Mouse (Mus musculus) MEL (cell line): Measurements from ENCODE around the gene Gtf2b. TPM values are rescaled to one million over a fixed set of nuclear protein-coding genes. Genes with fewer than 3 reads are reported as not detected.
A peak's percentile ranks its signal among the peaks of the same experiment; 100 is the strongest.

Experiments used
- DNase-seq: peaks from one replicate; pipeline ENCODE4 v3.0.0; 2011; ENCODE audit warnings: low read depth, low spot score
- H3K27ac ChIP-seq: 2 replicates; pipeline ENCODE4 v1.5.1; 2012; ENCODE audit warnings: low read depth, mild to moderate bottlenecking, control low read depth, low read length, moderate library complexity; ENCODE audit not compliant: control insufficient read depth
- H3K27me3 ChIP-seq, 2 experiments: fragments of 150-350 bp in 1 of 2; sonication (generic) in 1 of 2; 2 replicates each; pipeline ENCODE4 v1.6.1; 2012; ENCODE audit warnings: low read length in 2 of 2, mild to moderate bottlenecking in 2 of 2, improper control_type of control experiment in 1 of 2, moderate library complexity in 1 of 2; ENCODE audit not compliant: insufficient read depth in 2 of 2, control insufficient read depth in 1 of 2
- H3K36me3 ChIP-seq, 2 experiments: 2 replicates each; pipeline ENCODE4 v1.6.1; 2012 to 2014; ENCODE audit warnings: low read length in 2 of 2, improper control_type of control experiment in 1 of 2, inconsistent platforms in 1 of 2, mild to moderate bottlenecking in 1 of 2; ENCODE audit not compliant: insufficient read depth in 2 of 2, control insufficient read depth in 1 of 2
- H3K4me1 ChIP-seq, 2 experiments: fragments of 150-350 bp in 1 of 2; sonication (generic) in 1 of 2; 2 replicates each; pipeline ENCODE4 v1.6.1; 2012; ENCODE audit warnings: low read length in 2 of 2, improper control_type of control experiment in 1 of 2, mild to moderate bottlenecking in 1 of 2; ENCODE audit not compliant: insufficient read depth in 2 of 2, control insufficient read depth in 1 of 2
- H3K4me3 ChIP-seq, 2 experiments: fragments of 150-350 bp in 1 of 2; sonication (generic) in 1 of 2; 2 replicates each; pipeline ENCODE4 v1.5.1; 2012; ENCODE audit warnings: low read depth in 2 of 2, low read length in 2 of 2, mild to moderate bottlenecking in 2 of 2, moderate library complexity in 2 of 2, control low read depth in 1 of 2, improper control_type of control experiment in 1 of 2; ENCODE audit not compliant: control insufficient read depth in 1 of 2, insufficient read depth in 1 of 2
- H3K79me2 ChIP-seq: 2 replicates; pipeline ENCODE4 v1.6.1; 2012; ENCODE audit warnings: mild to moderate bottlenecking, low read length, moderate library complexity; ENCODE audit not compliant: control insufficient read depth, poor library complexity, insufficient read depth
- H3K9ac ChIP-seq: 2 replicates; pipeline ENCODE4 v1.6.1; 2012; ENCODE audit warnings: low read depth, mild to moderate bottlenecking, control low read depth, low read length, moderate library complexity; ENCODE audit not compliant: control insufficient read depth, poor library complexity, severe bottlenecking
- H3K9me3 ChIP-seq: fragments of 150-350 bp; sonication (generic); replicated peaks from 2 replicates; pipeline ENCODE4 v1.6.1; 2012; ENCODE audit warnings: mild to moderate bottlenecking, low read length, improper control_type of control experiment, moderate library complexity; ENCODE audit not compliant: insufficient read depth
- BHLHE40 ChIP-seq: IDR thresholded peaks from 2 replicates; pipeline ENCODE4 v1.6.1; 2012; ENCODE audit warnings: low read depth, mild to moderate bottlenecking, inconsistent platforms, low read length, improper control_type of control experiment, borderline replicate concordance
- CHD1 ChIP-seq: IDR thresholded peaks from 2 replicates; pipeline ENCODE4 v1.6.1; 2012; ENCODE audit warnings: low read depth, mild to moderate bottlenecking, inconsistent platforms, low read length, improper control_type of control experiment
- CHD2 ChIP-seq: IDR thresholded peaks from 2 replicates; pipeline ENCODE4 v1.6.1; 2011; ENCODE audit warnings: low read length, improper control_type of control experiment
- CTCF ChIP-seq, 3 experiments: IDR thresholded peaks in 2 of 3; conservative IDR thresholded peaks in 1 of 3; 2 replicates each; pipeline ENCODE4 v1.5.1; 2011 to 2012; ENCODE audit warnings: low read length in 3 of 3, low read depth in 2 of 3, mild to moderate bottlenecking in 2 of 3, improper control_type of control experiment in 1 of 3, inconsistent platforms in 1 of 3, mixed read lengths in 1 of 3, moderate library complexity in 1 of 3; ENCODE audit not compliant: control insufficient read depth in 1 of 3, insufficient read depth in 1 of 3, poor library complexity in 1 of 3, severe bottlenecking in 1 of 3
- E2F4 ChIP-seq: IDR thresholded peaks from 2 replicates; pipeline ENCODE4 v1.6.1; 2011; ENCODE audit warnings: low read depth, low read length, improper control_type of control experiment, borderline replicate concordance
- ELF1 ChIP-seq: IDR thresholded peaks from 2 replicates; pipeline ENCODE4 v1.6.1; 2014; ENCODE audit warnings: low read depth, mild to moderate bottlenecking, inconsistent platforms, low read length, improper control_type of control experiment, moderate library complexity
- EP300 ChIP-seq, 2 experiments: IDR thresholded peaks; 2 replicates each; pipeline ENCODE4 v1.6.1; 2011; ENCODE audit warnings: improper control_type of control experiment in 2 of 2, low read length in 2 of 2, low read depth in 1 of 2, mild to moderate bottlenecking in 1 of 2
- ETS1 ChIP-seq: IDR thresholded peaks from 2 replicates; pipeline ENCODE4 v1.6.1; 2012; ENCODE audit warnings: low read depth, mild to moderate bottlenecking, inconsistent platforms, low read length, improper control_type of control experiment, moderate library complexity
- GABPA ChIP-seq: IDR thresholded peaks from 2 replicates; pipeline ENCODE4 v1.6.1; 2012; ENCODE audit warnings: low read depth, mild to moderate bottlenecking, inconsistent platforms, low read length, improper control_type of control experiment, moderate library complexity
- GATA1 ChIP-seq: IDR thresholded peaks from 2 replicates; pipeline ENCODE4 v1.6.1; 2011; ENCODE audit warnings: low read depth, low read length, improper control_type of control experiment
- JUND ChIP-seq: IDR thresholded peaks from 2 replicates; pipeline ENCODE4 v1.6.1; 2011; ENCODE audit warnings: low read depth, mild to moderate bottlenecking, improper control_type of control experiment, low read length
- KAT2A ChIP-seq: conservative IDR thresholded peaks from 2 replicates; pipeline ENCODE4 v1.6.1; 2012; ENCODE audit warnings: low read depth, low read length, improper control_type of control experiment, inconsistent platforms
- MAX ChIP-seq: IDR thresholded peaks from 2 replicates; pipeline ENCODE4 v1.6.1; 2011; ENCODE audit warnings: low read length, improper control_type of control experiment
- MEF2A ChIP-seq: IDR thresholded peaks from 2 replicates; pipeline ENCODE4 v1.6.1; 2014; ENCODE audit warnings: low read depth, mild to moderate bottlenecking, inconsistent platforms, low read length, improper control_type of control experiment; ENCODE audit not compliant: poor library complexity, insufficient replicate concordance, severe bottlenecking; ENCODE audit errors: extremely low read depth
- MXI1 ChIP-seq: IDR thresholded peaks from 2 replicates; pipeline ENCODE4 v1.6.1; 2011; ENCODE audit warnings: mild to moderate bottlenecking, low read depth, low read length, improper control_type of control experiment
- MYB ChIP-seq: IDR thresholded peaks from 2 replicates; pipeline ENCODE4 v1.6.1; 2011; ENCODE audit warnings: mild to moderate bottlenecking, low read depth, low read length, improper control_type of control experiment
- MYC ChIP-seq: IDR thresholded peaks from 2 replicates; pipeline ENCODE4 v1.6.1; 2011; ENCODE audit warnings: low read depth, mild to moderate bottlenecking, low read length, improper control_type of control experiment, moderate library complexity
- NRF1 ChIP-seq: IDR thresholded peaks from 2 replicates; pipeline ENCODE4 v1.6.1; 2014; ENCODE audit warnings: low read depth, mild to moderate bottlenecking, inconsistent platforms, low read length, improper control_type of control experiment, moderate library complexity; ENCODE audit not compliant: poor library complexity, insufficient read depth, severe bottlenecking
- POLR2A ChIP-seq, 2 experiments: IDR thresholded peaks; 2 replicates each; pipeline ENCODE4 v1.6.1; 2011 to 2012; ENCODE audit warnings: low read length in 2 of 2, mild to moderate bottlenecking in 2 of 2, control low read depth in 1 of 2, improper control_type of control experiment in 1 of 2, low read depth in 1 of 2, moderate library complexity in 1 of 2; ENCODE audit not compliant: control insufficient read depth in 1 of 2, insufficient read depth in 1 of 2, poor library complexity in 1 of 2
- RAD21 ChIP-seq: IDR thresholded peaks from 2 replicates; pipeline ENCODE4 v1.6.1; 2011; ENCODE audit warnings: mild to moderate bottlenecking, low read depth, low read length, improper control_type of control experiment
- RCOR1 ChIP-seq: IDR thresholded peaks from 2 replicates; pipeline ENCODE4 v1.6.1; 2012; ENCODE audit warnings: low read depth, mild to moderate bottlenecking, inconsistent platforms, low read length, improper control_type of control experiment
- SIN3A ChIP-seq: IDR thresholded peaks from 2 replicates; pipeline ENCODE4 v1.6.1; 2012; ENCODE audit warnings: low read length, improper control_type of control experiment, inconsistent platforms
- SMC3 ChIP-seq: IDR thresholded peaks from 2 replicates; pipeline ENCODE4 v1.6.1; 2011; ENCODE audit warnings: low read depth, low read length, improper control_type of control experiment
- TAL1 ChIP-seq: IDR thresholded peaks from 2 replicates; pipeline ENCODE4 v1.6.1; 2012; ENCODE audit warnings: mild to moderate bottlenecking, inconsistent platforms, low read length, moderate library complexity, mixed read lengths
- TCF12 ChIP-seq: IDR thresholded peaks from 2 replicates; pipeline ENCODE4 v1.6.1; 2014; ENCODE audit warnings: low read depth, mild to moderate bottlenecking, inconsistent platforms, low read length, improper control_type of control experiment, moderate library complexity
- USF2 ChIP-seq, 2 experiments: IDR thresholded peaks; 2 replicates each; pipeline ENCODE4 v1.6.1; 2011 to 2012; ENCODE audit warnings: improper control_type of control experiment in 2 of 2, low read length in 2 of 2, borderline replicate concordance in 1 of 2, inconsistent platforms in 1 of 2, low read depth in 1 of 2, mild to moderate bottlenecking in 1 of 2; ENCODE audit not compliant: insufficient read depth in 1 of 2
- ZC3H11A ChIP-seq: IDR thresholded peaks from 2 replicates; pipeline ENCODE4 v1.6.1; 2012; ENCODE audit warnings: low read depth, mild to moderate bottlenecking, inconsistent platforms, low read length, improper control_type of control experiment
- ZMIZ1 ChIP-seq: IDR thresholded peaks from 2 replicates; pipeline ENCODE4 v1.6.1; 2012; ENCODE audit warnings: low read depth, mild to moderate bottlenecking, inconsistent platforms, low read length, improper control_type of control experiment, moderate library complexity
- ZNF384 ChIP-seq: IDR thresholded peaks from 2 replicates; pipeline ENCODE4 v1.6.1; 2012; ENCODE audit warnings: low read depth, mild to moderate bottlenecking, inconsistent platforms, low read length, improper control_type of control experiment
- polyA plus RNA-seq, 2 experiments: library from polyadenylated mRNA; stranded (reverse) in 1 of 2; unstranded in 1 of 2; fragments of >175 nt in 1 of 2; fragments of >200 nt in 1 of 2; gene quantifications; 2 replicates each; pipeline versions ENCODE4 v1.2.1 to v1.2.4; 2012; ENCODE audit warnings: low replicate concordance in 2 of 2, low read depth in 1 of 2; ENCODE audit not compliant: insufficient read length in 2 of 2, insufficient read depth in 1 of 2, missing spikeins in 1 of 2
- total RNA-seq: library from RNA; depleted of rRNA; stranded (reverse); fragments of 300-350 nt; gene quantifications from 2 replicates; pipeline ENCODE4 v1.2.3, GENCODE M21; 2012

The Gtf2b gene
- total and polyA plus RNA-seq, 3 experiments: 35.5 to 40.0 TPM; not detected in 1

GRCm38 (mm10) chr3:142760356-142760755 lies 4.5 kb upstream of the Gtf2b start:
- Histone ChIP-seq H3K9me3 (no peaks in the 10 kb centered on the region), H3K27ac (no peak overlapping the region), H3K27me3 (no peaks in the 10 kb centered on the region), H3K9ac (no peak overlapping the region), H3K79me2 (peaks cover 4% of the 10 kb centered on the region), H3K36me3 (peaks cover 0 to 16% of the 10 kb centered on the region in 2 experiments; a peak in 2 of 4 replicates), H3K4me1 (peaks cover 3 to 24% of the 10 kb centered on the region in 2 experiments), H3K4me3 (no peak overlapping the region)
- DNase-seq: no peak
- TF ChIP-seq ZC3H11A (no peak), SMC3 (no peak), MEF2A (no peak), USF2 (IDR thresholded peaks at IDR 0.05; ENCODE audit: borderline replicate concordance in 1 of 2, insufficient read depth in 1 of 2, low read depth in 1 of 2, low read length in 2 of 2) (no peak), POLR2A (IDR thresholded peaks at IDR 0.05; ENCODE audit: control insufficient read depth in 1 of 2, insufficient read depth in 1 of 2, low read depth in 1 of 2, low read length in 2 of 2, poor library complexity in 1 of 2) (no peak), NRF1 (no peak), KAT2A (no peak), CTCF (IDR thresholded peaks at IDR 0.05 in 2 of 3, conservative IDR thresholded peaks at IDR 0.05 in 1 of 3; ENCODE audit: control insufficient read depth in 1 of 3, insufficient read depth in 1 of 3, low read depth in 2 of 3, low read length in 3 of 3, poor library complexity in 1 of 3, severe bottlenecking in 1 of 3) (no peak), GABPA (no peak), ZNF384 (no peak), MYB (no peak), BHLHE40 (no peak), GATA1 (no peak)

- peak overlapping the region; percentile 95 for H3K9ac ChIP-seq
- peaks cover 24% of the 10 kb centered on the region for H3K79me2 ChIP-seq
- peaks cover 5 to 23% of the 10 kb centered on the region in 2 experiments; a peak in 3 of 4 replicates for H3K4me1 ChIP-seq
- H3K27ac ChIP-seq: peak overlapping the region; percentile 83
- DNase-seq: peak; percentile 62
- no peaks in the 10 kb centered on the region for H3K27me3 ChIP-seq
- peak overlapping the region; percentile 77 to 78 for H3K4me3 ChIP-seq
- no peaks in the 10 kb centered on the region for H3K9me3 ChIP-seq
- peaks cover 0 to 34% of the 10 kb centered on the region in 2 experiments; a peak in 2 of 4 replicates for H3K36me3 ChIP-seq
- TF ChIP-seq POLR2A (IDR thresholded peaks at IDR 0.05; ENCODE audit: control insufficient read depth in 1 of 2, insufficient read depth in 1 of 2, low read depth in 1 of 2, low read length in 2 of 2, poor library complexity in 1 of 2) (no peak), ZNF384 (peak; percentile 71), CTCF (IDR thresholded peaks at IDR 0.05 in 2 of 3, conservative IDR thresholded peaks at IDR 0.05 in 1 of 3; ENCODE audit: control insufficient read depth in 1 of 3, insufficient read depth in 1 of 3, low read depth in 2 of 3, low read length in 3 of 3, poor library complexity in 1 of 3, severe bottlenecking in 1 of 3) (no peak), MEF2A (peak; percentile 38; the same call in 1 of the 2 replicates), EP300 (IDR thresholded peaks at IDR 0.05; ENCODE audit: low read depth in 1 of 2, low read length in 2 of 2) (peak; percentile 45 to 62; a peak in 3 of 4 replicates), RCOR1 (peak; percentile 27; the same call in 1 of the 2 replicates), GABPA (no peak), MXI1 (peak; percentile 41), MAX (peak; percentile 29; the same call in 1 of the 2 replicates), SIN3A (peak; percentile 13; the same call in 1 of the 2 replicates), ZMIZ1 (no peak), KAT2A (no peak), GATA1 (peak; percentile 36; the same call in 1 of the 2 replicates), ETS1 (peak; percentile 71; the same call in 1 of the 2 replicates), BHLHE40 (peak; percentile 24; the same call in 1 of the 2 replicates), CHD2 (no peak), CHD1 (no peak; the same call in 1 of the 2 replicates), TCF12 (peak; percentile 55; the same call in 1 of the 2 replicates), MYC (no peak), E2F4 (no peak), JUND (no peak), NRF1 (no peak), TAL1 (peak; percentile 21), ELF1 (no peak), RAD21 (no peak)
These were observed 927 bp downstream of the Gtf2b start for GRCm38 (mm10) chr3:142765778-142766165.
